Mouse (Mus musculus): ENCODE data around the gene Pm20d1.

DNA sequence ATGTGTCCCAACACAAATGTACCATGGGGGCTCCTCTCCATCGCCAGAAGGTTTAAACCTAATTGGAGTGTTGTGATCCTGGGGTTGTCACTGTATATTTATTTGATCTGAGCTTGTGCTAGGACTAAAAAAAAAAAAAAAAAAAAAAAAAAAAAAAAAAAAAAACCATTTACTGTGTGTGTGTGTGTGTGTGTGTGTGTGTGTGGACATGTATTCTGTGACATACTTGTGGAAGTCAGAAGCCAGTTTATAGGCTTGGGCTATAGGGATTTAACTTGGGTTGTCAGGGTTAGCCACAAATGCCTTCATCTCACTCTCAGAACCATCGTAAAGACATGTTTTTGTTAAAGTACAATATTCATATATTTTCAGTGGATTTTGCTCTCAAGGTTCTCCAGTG is 72.4 kb downstream of the Pm20d1 start:
- TF ChIP-seq POLR2A (IDR thresholded peaks at IDR 0.05; ENCODE audit: low read depth, low read length) (no peak), CTCF (IDR thresholded peaks at IDR 0.05; ENCODE audit: borderline replicate concordance, insufficient read depth, low read length) (no peak)
